Mouse (Mus musculus): ENCODE results near the gene Mdc1. TPM values are rescaled to one million over a fixed set of nuclear protein-coding genes. Genes with fewer than 3 reads are reported as not detected.

Mdc1 gene
- total RNA-seq, 2 experiments from 2014 or later = 16.9 to 18.4 TPM

GRCm38 (mm10) chr17:35840561-35840960 lies 754 bp upstream of the Mdc1 start:
- H3K4me3 ChIP-seq = peak overlapping the region; percentile 55
- H3K27ac ChIP-seq = peak overlapping the region; percentile 86
- TF ChIP-seq CTCF (conservative IDR thresholded peaks at IDR 0.05) = no peak
- DNase-seq (ENCODE audit: low spot score in 2 of 2) = no peak

GRCm38 (mm10) chr17:35842006-35842405 lies 691 bp downstream of the Mdc1 start:
- Histone ChIP-seq H3K4me3 (peak overlapping the region; percentile 67), H3K27ac (peak overlapping the region; percentile 71; the same call in 1 of the 2 replicates)
- TF ChIP-seq CTCF (conservative IDR thresholded peaks at IDR 0.05) = no peak
- no peak for DNase-seq (ENCODE audit: low spot score in 2 of 2)

GRCm38 (mm10) chr17:35843514-35843913 lies 2.2 kb downstream of the Mdc1 start:
- peak; percentile 68 for TF ChIP-seq CTCF (conservative IDR thresholded peaks at IDR 0.05)
- Histone ChIP-seq H3K27ac (no peak overlapping the region), H3K4me3 (no peak overlapping the region)
- no peak for DNase-seq (ENCODE audit: low spot score in 2 of 2)

- no peak overlapping the region for H3K4me3 ChIP-seq
- DNase-seq (ENCODE audit: low spot score in 2 of 2) = no peak
- no peak overlapping the region for H3K27ac ChIP-seq
- TF ChIP-seq CTCF (conservative IDR thresholded peaks at IDR 0.05) = peak; percentile 47
Measured at GRCm38 (mm10) chr17:35848112-35848511, 6.8 kb downstream of the Mdc1 start.

GRCm38 (mm10) chr17:35850974-35851373 lies 9.7 kb downstream of the Mdc1 start:
- Histone ChIP-seq H3K4me3 (no peak overlapping the region), H3K27ac (no peak overlapping the region)
- DNase-seq (ENCODE audit: low spot score in 2 of 2) = no peak
- no peak for TF ChIP-seq CTCF (conservative IDR thresholded peaks at IDR 0.05)

- H3K4me3 ChIP-seq = no peak overlapping the region
- H3K27ac ChIP-seq = no peak overlapping the region
- no peak for DNase-seq (ENCODE audit: low spot score in 2 of 2)
- no peak for TF ChIP-seq CTCF (conservative IDR thresholded peaks at IDR 0.05)
Measured at GRCm38 (mm10) chr17:35859371-35859770, 18.1 kb downstream of the Mdc1 start.

GRCm38 (mm10) chr17:35859835-35860234 lies 18.5 kb downstream of the Mdc1 start:
- H3K27ac ChIP-seq = no peak overlapping the region
- DNase-seq (ENCODE audit: low spot score in 2 of 2) = no peak
- no peak for TF ChIP-seq CTCF (conservative IDR thresholded peaks at IDR 0.05)
- H3K4me3 ChIP-seq = no peak overlapping the region

GRCm38 (mm10) chr17:35860831-35861197 lies 19.5 kb downstream of the Mdc1 start:
- no peak for TF ChIP-seq CTCF (conservative IDR thresholded peaks at IDR 0.05)
- H3K27ac ChIP-seq = peak overlapping the region; percentile 79
- peak overlapping the region; percentile 70 for H3K4me3 ChIP-seq
- DNase-seq (ENCODE audit: low spot score in 2 of 2) = no peak

GRCm38 (mm10) chr17:35861198-35861857 lies 20.0 kb downstream of the Mdc1 start, which contains the start of gene Nrm:
Nrm (plus strand) TSS chr17:35861318.
- TF ChIP-seq CTCF (conservative IDR thresholded peaks at IDR 0.05) = peak; percentile 59
- H3K4me3 ChIP-seq = peak within 1 kb of the TSS; percentile 70
- H3K27ac ChIP-seq = peak within 1 kb of the TSS; percentile 79
- peak; percentile 82 to 88 for DNase-seq (ENCODE audit: low spot score in 2 of 2)

GRCm38 (mm10) chr17:35864832-35865353 lies 23.6 kb downstream of the Mdc1 start:
- H3K27ac ChIP-seq = peak overlapping the region; percentile 88; the same call in 1 of the 2 replicates

GRCm38 (mm10) chr17:35865481-35866280 lies 24.4 kb downstream of the Mdc1 start, which contains the start of gene Ppp1r18:
Ppp1r18 (plus strand) TSS chr17:35865593.
- no peak for DNase-seq (ENCODE audit: low spot score in 2 of 2)

More at GRCm38 (mm10) chr17:35864832-35865353, 23.6 kb downstream of the Mdc1 start:
- H3K4me3 ChIP-seq = peak overlapping the region; percentile 73; the same call in 1 of the 2 replicates
- TF ChIP-seq CTCF (conservative IDR thresholded peaks at IDR 0.05) = no peak
- no peak for DNase-seq (ENCODE audit: low spot score in 2 of 2)

GRCm38 (mm10) chr17:35866281-35866831 lies 25.0 kb downstream of the Mdc1 start:
- DNase-seq (ENCODE audit: low spot score in 2 of 2) = no peak
- peak overlapping the region; percentile 88 for H3K27ac ChIP-seq
- peak overlapping the region; percentile 73 for H3K4me3 ChIP-seq
- no peak for TF ChIP-seq CTCF (conservative IDR thresholded peaks at IDR 0.05)

More at GRCm38 (mm10) chr17:35865481-35866280, 24.4 kb downstream of the Mdc1 start, which contains the start of gene Ppp1r18:
- no peak for TF ChIP-seq CTCF (conservative IDR thresholded peaks at IDR 0.05)
- H3K27ac ChIP-seq = peak within 1 kb of the TSS; percentile 88
- H3K4me3 ChIP-seq = peak within 1 kb of the TSS; percentile 73
